Mouse (Mus musculus): Measurements from ENCODE around the gene Olfr1340.

Olfr1340 gene

DNA sequence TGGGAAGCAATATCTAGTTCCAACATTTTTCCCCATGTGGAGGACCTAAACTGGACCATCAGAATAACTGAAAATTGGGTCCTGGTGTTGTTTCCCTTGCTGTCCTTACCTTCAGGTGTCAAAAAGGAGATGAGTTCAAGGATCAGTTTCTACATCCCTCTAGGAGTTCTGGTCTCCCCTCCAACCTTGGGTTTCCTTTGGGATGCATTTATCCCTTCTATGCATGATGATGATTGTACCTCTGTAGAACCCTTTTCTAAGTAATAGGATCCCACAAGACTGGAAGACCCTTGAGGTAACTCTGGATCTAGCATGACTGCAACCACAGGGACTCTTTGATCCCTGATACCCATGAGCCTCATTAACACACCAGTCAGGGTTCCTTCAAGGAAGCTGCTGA lies at the start of gene Olfr1340:
Gene Olfr1340, plus strand, starts transcription at position 301 of the 400 bp plus-strand sequence.
- in situ Hi-C loops (cut with MseI, MboI) = no loop called here

DNA sequence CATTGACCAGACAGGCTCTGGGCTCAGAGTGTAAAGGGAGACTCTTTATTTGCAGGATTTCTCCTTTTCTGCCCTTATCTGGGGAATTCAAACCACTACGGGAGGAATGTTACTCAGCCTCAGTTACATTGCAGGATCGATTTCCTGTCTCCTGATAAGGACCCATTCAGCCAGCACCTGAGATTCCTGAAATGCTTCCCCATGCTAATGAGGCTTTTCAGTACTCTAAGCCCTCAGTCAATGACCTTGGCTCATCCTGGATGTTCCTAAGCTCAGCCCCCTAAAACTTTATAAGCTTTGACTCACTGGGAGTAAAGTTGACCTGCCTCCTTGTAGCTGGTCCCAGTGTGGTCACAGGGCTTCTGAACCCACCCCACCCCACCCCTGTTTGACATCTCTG lies 32.9 kb upstream of the Olfr1340 start:
- in situ Hi-C loops (cut with MseI, MboI) = no loop called here

DNA sequence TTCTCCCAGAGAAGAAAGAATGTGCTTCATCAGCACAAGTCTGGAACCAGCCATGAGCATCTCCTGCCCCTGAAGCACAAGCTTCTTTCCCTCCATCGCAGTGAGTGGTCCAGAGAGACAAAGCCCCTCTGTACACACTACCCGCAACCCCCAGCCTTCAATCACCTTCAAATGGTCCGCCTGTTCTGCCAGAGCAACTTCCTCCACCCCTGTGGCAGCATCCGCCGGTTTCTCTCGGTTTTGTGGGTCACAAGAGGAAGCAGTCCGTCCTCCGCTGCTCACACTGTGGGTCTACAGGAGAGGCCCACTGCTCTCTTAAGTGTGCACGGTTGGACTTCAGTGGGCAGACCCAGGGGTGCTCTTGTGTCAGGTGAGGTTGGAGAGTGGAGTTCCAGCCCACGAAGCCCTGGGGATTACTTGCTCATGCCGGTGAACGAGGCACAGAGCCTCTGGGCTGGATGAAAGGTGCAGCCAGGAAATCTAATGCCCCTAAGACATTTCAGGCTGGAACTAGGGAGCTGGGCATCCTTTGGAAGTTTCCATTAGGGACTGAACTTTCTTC lies 27.4 kb upstream of the Olfr1340 start, which contains the start of gene Olfr1342:
Gene Olfr1342, minus strand, starts transcription at position 345 of the 562 bp plus-strand sequence.
- in situ Hi-C loops (cut with MseI, MboI) = no loop called here

DNA sequence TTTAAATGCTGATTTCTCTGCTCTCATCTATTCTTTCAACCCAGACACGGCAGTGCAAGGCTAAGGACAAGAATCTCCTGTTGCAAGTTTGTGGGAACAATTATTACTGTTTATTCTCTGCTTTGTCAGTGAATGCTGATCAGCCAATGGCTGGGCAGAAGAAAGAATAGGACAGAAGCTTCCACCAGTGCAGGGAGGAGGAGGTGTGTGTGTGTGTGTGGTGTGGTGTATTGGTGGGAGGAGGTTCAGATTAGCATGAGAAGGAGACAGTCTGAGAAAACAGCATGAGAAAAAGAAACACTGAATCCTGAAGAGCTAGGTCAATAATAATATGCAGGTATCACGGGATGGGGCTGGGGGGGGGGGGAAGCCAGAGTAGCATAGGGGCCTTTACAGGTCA lies 26.1 kb upstream of the Olfr1340 start:
- in situ Hi-C loops (cut with MseI, MboI) = no loop called here

DNA sequence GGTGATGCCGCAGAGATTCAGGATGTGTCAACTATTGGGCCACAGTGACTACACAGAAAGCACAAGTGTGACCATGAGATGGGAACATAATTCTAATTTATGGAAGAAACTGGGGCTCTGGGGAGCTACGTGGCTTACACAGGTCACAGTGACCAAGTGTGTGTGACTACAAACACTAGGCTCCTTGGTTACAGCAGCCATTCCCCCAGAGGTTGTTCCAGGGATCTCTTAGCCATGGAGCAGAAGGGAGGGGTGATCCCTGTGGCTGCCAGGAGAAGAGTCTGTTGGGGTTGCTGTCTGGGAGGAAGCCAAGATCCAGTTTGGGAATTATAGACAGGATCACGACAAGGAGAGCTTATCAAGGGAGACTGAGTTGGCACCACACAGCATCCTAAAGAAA lies 16.7 kb upstream of the Olfr1340 start, which contains the start of gene Olfr1341:
Gene Olfr1341, plus strand, starts transcription at position 301 of the 400 bp plus-strand sequence.
- in situ Hi-C loops (cut with MseI, MboI) = no loop called here

DNA sequence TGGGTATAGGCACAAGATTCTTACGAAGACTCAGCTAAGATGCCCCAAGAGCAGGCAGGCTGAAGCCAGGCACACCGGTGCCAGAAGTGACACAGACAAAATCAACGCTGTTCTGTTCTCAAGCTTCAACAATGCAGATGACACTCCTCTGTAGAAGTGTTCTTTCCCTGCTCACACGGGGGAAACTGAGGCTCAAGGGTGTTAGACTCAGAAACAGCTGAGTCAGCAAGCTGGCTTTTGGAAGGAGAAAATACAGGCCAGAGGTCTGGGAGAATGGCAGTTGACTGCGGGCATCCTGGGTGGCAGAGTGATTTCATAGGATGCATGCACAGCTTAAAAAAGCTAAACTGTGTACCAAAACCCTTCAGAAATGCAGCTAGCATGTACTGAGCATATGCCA lies 11.9 kb upstream of the Olfr1340 start:
- in situ Hi-C loops (cut with MseI, MboI) = no loop called here

DNA sequence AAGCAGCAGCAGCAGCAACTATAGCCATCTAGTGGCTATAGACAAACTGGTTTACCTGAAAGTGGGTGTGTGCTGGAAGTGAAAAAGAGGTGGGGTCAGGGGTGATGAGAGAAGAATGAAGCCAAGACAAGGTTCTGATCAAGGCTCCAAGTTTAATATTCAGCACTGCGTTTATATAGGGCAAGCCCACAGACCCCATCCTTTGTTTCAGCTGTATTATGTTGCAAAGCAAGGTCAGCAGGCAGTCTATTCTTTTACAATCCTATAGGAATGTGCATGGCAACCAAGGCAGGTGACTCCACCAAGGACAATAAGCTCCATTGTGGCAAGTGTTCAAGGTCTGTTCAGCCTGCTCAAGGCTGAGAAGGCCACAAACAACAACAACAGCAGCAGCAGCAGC lies 8.3 kb upstream of the Olfr1340 start:
- in situ Hi-C loops (cut with MseI, MboI) = no loop called here

DNA sequence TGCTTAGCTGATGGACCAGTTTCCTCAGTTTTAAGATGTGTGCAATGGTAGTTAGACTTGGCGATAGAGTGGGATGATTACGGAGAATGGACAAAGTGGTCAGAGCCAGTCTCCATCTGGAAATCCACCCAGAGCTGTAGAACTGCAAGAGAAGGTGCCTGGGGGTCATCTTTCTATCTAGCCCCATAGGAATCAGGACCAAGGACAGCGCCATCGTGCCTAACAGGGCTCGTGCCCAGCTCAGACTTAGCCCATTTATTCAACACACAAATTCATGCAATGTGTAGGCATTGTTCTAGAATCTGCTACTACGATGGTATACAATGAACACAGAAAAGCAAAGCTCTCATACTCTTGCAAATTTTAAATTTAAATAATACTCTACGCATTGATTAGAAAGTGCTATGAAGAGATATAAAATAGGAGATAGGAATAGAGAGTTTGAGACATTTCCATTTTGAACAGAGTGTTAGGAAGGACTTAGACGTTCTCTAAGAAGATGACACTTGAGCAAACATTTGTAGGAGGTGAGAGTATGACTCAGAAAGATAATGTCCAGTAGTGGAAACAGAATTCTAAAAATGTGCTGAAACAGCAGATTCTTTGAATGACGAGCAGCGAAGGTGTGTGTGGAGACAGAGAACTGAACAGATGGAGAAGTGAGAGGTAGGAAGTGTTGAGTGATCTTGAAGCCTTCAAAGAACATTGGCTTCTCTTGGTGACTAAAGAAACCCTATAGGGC lies 2.0 kb downstream of the Olfr1340 start:
- in situ Hi-C loops (cut with MseI, MboI) = no loop called here

DNA sequence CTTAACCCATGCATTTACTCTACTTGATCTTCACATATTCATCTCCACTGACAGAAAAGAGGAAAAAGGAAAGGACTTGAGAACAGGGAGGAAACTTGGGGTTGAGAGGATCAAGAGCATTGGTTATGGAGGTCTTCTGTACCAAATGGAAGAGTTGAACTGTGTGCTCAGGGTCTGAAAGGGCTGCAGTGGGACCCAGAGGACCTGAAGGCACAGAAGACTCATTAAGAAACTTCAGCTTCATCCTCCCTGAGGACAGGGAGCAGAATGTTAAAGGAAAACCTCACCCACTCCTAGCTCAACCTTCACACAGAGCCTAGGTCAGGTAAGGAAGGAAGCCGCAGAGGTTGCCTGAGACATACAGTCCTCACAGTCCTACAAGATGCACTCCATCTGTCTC lies 11.9 kb downstream of the Olfr1340 start, which contains the start of gene Olfr1339:
Gene Olfr1339, plus strand, starts transcription at position 301 of the 400 bp plus-strand sequence.
- in situ Hi-C loops (cut with MseI, MboI) = no loop called here

DNA sequence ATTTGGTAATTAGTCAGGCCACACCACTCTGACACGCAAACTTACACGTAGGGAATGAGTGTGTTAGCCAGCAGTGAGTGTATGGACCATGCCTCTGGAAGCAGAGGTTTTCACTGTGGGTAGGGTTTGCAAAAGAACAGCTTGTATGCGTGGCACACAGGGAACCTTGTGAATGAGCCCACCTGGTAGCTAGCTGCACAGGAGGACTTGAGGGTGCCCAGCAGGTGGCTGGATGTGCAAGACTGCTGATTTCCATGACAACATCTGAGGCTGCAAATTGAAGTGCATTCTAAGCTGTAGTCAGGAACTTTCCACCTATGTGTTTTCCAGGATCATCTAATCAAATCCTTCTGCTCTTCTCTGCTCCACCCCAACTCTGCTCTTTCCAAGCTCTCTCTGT lies 19.6 kb downstream of the Olfr1340 start:
- in situ Hi-C loops (cut with MseI, MboI) = no loop called here

DNA sequence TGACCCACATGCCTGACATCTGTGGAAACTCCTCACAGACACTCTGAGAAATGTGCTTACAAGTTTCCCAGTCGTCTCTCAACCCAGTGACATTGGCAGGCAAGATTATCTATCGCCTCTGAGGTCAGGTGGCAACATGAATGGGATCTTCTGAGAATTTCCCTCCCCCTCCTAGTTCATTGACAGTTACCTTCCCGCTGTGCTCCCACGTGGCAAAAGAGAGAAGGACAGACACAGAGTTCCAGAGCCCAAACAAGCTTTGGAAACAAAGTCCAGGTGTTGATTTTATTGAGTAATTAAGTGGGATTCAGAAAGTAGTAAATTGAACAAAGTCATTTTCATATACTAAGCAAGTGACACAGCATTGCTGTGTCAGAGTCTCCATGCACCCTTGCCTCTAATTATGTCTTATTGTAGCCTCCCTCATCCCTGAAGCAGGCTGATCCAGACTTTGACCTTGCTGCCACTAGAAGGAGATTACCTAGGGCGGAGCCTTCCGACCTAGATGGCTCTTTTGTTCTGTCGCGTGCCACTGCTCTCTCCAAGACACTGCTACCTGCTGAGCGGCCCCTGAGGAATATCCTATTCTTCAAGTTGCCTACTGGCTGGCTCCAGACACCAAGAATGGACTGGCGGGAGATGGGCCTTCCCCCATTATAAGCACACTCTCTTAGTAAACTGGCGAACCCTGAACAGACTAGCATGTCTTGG lies 21.2 kb downstream of the Olfr1340 start:
- in situ Hi-C loops (cut with MseI, MboI) = no loop called here

DNA sequence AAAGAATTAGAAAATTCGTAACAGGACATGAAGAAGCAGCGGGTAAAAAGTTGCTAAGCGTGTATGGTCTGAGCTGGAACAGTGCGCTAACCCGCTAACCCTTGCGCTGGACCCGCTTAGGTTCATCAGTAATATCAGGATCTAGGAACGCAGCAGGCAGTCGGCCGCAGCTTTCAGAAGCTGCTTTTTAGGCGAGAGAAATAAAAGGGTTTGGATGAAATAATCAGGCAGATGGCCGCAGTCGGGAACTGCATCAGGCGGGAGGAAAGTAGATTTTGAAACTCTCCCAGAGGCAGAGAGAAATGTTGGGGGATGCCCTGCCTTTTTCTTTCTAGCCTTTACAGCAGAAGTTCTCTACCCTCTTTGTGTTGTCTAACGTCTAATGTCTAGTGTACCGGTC lies 21.9 kb downstream of the Olfr1340 start:
- in situ Hi-C loops (cut with MseI, MboI) = no loop called here

DNA sequence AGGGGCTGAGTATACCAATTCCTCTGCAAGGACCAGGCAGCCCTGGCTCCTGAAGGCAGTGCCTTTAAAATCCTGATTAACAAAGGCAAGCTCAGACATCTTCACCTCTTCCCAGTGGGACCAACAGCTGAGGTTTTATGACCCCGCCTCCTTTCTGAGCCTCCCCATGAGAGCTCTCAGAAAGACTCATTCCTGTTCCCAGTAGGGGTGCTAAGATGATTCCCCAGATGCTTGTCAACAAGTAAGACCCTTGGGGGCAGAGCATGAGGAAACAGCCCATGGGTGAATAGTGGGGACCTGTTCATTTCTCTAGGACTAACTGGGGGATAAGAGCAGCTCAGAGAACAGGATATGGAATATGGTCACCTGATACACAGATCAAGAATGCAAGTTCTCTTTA lies 38.7 kb downstream of the Olfr1340 start, which contains the start of gene Olfr1338:
Gene Olfr1338, minus strand, starts transcription at position 101 of the 400 bp plus-strand sequence.
- in situ Hi-C loops (cut with MseI, MboI) = no loop called here
